Comparison of ENCODE assay signal across 20 mouse cellular contexts in the genomic region with DNA sequence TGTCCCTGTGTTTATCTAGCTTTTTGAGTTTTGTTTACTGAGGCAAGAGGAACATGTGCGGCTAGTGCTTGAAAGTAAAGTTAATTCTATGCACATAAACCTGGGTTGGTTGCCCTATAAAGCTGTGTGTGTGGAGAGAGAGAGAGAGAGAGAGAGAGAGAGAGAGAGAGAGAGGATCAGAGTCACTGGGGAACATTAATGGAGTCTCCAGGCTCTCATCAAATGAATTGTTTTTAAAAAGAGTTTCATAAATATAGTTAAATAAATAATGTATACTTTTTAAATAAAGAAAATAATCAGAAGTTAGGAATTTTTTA. TPM values are rescaled to one million over a fixed set of nuclear protein-coding genes. Genes with fewer than 3 reads are reported as not detected.
"Had no signal": no experiment of that assay in that cellular context is flagged by ENCODE, and none has a peak within 500 bp of the region (broad histone marks: within the 10 kb centered on the region; RNA-seq: fewer than 3 reads in every experiment).

No protein-coding gene starts in this region.

- H3K9ac ChIP-seq: intestine, embryonic 15.5 days; kidney, embryonic 15.5 days; limb, embryonic 13.5 days; liver, embryonic 14.5 days; neural tube, embryonic 12.5 days had no signal

- H3K4me2 ChIP-seq: intestine, embryonic 15.5 days; kidney, embryonic 15.5 days; limb, embryonic 13.5 days; neural tube, embryonic 12.5 days had no signal

- DNase-seq: kidney, adult 2 months; kidney, postnatal 14 days; layer of hippocampus, adult 9-11 months; layer of hippocampus, postnatal 36 days; left cerebral cortex, postnatal 4 days; lung, adult 18-20 months; lung, postnatal 4 days; retina, postnatal 1 day; right cerebral cortex, postnatal 4 days; spleen, adult 18-20 months; thymus, adult 18-20 months; thymus, postnatal 14 days had no signal

- ATAC-seq: lung, postnatal 0 days had no signal

- H3K9me3 ChIP-seq: intestine, embryonic 15.5 days; kidney, embryonic 15.5 days; limb, embryonic 13.5 days; neural tube, embryonic 12.5 days had no signal

- H3K27me3 ChIP-seq: intestine, embryonic 15.5 days; kidney, embryonic 15.5 days; limb, embryonic 13.5 days; neural tube, embryonic 12.5 days had no signal

- H3K27ac ChIP-seq: intestine, embryonic 15.5 days; kidney, embryonic 15.5 days; limb, embryonic 13.5 days; liver, embryonic 14.5 days; neural tube, embryonic 12.5 days had no signal

- H3K36me3 ChIP-seq: intestine, embryonic 15.5 days; kidney, embryonic 15.5 days; limb, embryonic 13.5 days; neural tube, embryonic 12.5 days had no signal

- H3K4me3 ChIP-seq: intestine, embryonic 15.5 days; kidney, embryonic 15.5 days; limb, embryonic 13.5 days; myocyte; neural tube, embryonic 12.5 days had no signal

- H3K4me1 ChIP-seq: intestine, embryonic 15.5 days; kidney, embryonic 15.5 days; limb, embryonic 13.5 days had no signal

RNA-seq across cellular contexts. Expression of gene Fmn2, which starts 21.8 kb away (rescaled TPM):
- total RNA-seq: megakaryocyte, adult 5-6 weeks had no signal
- polyA plus RNA-seq: myocyte had no signal
